Mouse (Mus musculus) spleen, postnatal 14 days (tissue): ENCODE data around the gene Dynlt1b.
"Not testable (repeated sequence)": the region's sequence is repeated elsewhere in the genome, so short reads cannot be mapped to it uniquely, and the experiment has no call there.

ENCODE experiments used
- DNase-seq, 2 experiments: peaks; one replicate each; pipeline ENCODE4 v3.0.0; 2021 to 2022; ENCODE audit warnings: low spot score in 2 of 2

Gene Dynlt1b

GRCm38 (mm10) chr17:6461083-6461595 is 31.2 kb downstream of the Dynlt1b start:
- not testable (repeated sequence) for DNase-seq

- not testable (repeated sequence) for DNase-seq
Measured at GRCm38 (mm10) chr17:6465735-6466134, 35.8 kb downstream of the Dynlt1b start.

GRCm38 (mm10) chr17:6467638-6468461 is 37.9 kb downstream of the Dynlt1b start:
- DNase-seq = not testable (repeated sequence)

- not testable (repeated sequence) for DNase-seq
Measured at GRCm38 (mm10) chr17:6470031-6470430, 40.1 kb downstream of the Dynlt1b start.

GRCm38 (mm10) chr17:6470671-6471070 is 40.8 kb downstream of the Dynlt1b start:
- not testable (repeated sequence) for DNase-seq

GRCm38 (mm10) chr17:6475270-6475669 is 45.4 kb downstream of the Dynlt1b start:
- not testable (repeated sequence) for DNase-seq

GRCm38 (mm10) chr17:6475913-6476312 is 46.0 kb downstream of the Dynlt1b start:
- DNase-seq = not testable (repeated sequence)

GRCm38 (mm10) chr17:6476495-6476947 is 46.6 kb downstream of the Dynlt1b start:
- DNase-seq = not testable (repeated sequence)

GRCm38 (mm10) chr17:6477026-6477425 is 47.1 kb downstream of the Dynlt1b start:
- not testable (repeated sequence) for DNase-seq

- DNase-seq = not testable (repeated sequence)
Measured at GRCm38 (mm10) chr17:6480855-6481589, 51.1 kb downstream of the Dynlt1b start.

- DNase-seq = not testable (repeated sequence)
Measured at GRCm38 (mm10) chr17:6481590-6481963, 51.7 kb downstream of the Dynlt1b start.

GRCm38 (mm10) chr17:6482248-6482647 is 52.3 kb downstream of the Dynlt1b start:
- DNase-seq = not testable (repeated sequence)
